Mouse (Mus musculus): ENCODE measurements around the gene Ncam1.

The Ncam1 gene

GRCm38 (mm10) chr9:49675696-49676465, 122.8 kb downstream of the Ncam1 start:
- no peak for DNase-seq (ENCODE audit: low spot score)

GRCm38 (mm10) chr9:49672646-49673199, 126.0 kb downstream of the Ncam1 start:
- no peak for DNase-seq (ENCODE audit: low spot score)

GRCm38 (mm10) chr9:49667066-49667465, 131.7 kb downstream of the Ncam1 start:
- DNase-seq (ENCODE audit: low spot score), result no peak

DNA sequence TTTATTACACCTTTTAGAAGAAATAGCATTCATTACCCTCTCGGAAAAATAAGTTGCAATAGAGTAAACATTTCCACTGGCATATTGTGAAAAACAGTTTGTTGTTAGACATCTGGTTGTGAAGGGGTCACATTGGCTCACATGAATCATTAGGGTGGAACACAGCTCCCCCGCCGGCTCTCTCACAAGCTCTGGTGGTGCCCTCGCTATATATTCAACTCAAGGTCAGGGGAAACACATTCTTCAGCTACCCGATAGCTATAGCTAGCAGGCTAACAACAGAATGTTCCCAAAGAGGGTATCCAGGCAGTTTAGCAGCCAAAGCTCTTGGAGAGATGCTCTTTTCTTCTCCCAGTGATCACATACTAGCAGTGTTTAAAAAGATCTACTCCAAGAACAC, 133.4 kb downstream of the Ncam1 start:
- DNase-seq (ENCODE audit: low spot score), result no peak

DNA sequence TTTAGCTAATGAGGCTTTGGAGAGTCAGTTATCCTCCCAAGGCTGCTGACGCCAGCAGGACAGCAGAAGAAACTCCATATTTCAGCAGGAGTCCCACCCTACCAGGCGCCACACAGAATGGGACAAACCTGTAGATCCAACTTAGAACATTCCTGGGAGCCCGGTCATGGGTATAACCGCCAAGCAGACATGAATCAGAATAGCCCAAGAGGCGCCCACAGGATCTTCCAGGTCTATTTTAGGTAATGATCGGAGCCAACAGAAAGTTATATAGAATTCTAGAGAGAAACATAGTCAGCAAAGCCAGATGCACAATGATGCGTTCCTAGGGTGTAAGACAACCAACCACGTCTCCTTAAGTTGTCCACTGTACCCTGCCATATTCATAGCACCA, 134.8 kb downstream of the Ncam1 start:
- no peak for DNase-seq (ENCODE audit: low spot score)

DNA sequence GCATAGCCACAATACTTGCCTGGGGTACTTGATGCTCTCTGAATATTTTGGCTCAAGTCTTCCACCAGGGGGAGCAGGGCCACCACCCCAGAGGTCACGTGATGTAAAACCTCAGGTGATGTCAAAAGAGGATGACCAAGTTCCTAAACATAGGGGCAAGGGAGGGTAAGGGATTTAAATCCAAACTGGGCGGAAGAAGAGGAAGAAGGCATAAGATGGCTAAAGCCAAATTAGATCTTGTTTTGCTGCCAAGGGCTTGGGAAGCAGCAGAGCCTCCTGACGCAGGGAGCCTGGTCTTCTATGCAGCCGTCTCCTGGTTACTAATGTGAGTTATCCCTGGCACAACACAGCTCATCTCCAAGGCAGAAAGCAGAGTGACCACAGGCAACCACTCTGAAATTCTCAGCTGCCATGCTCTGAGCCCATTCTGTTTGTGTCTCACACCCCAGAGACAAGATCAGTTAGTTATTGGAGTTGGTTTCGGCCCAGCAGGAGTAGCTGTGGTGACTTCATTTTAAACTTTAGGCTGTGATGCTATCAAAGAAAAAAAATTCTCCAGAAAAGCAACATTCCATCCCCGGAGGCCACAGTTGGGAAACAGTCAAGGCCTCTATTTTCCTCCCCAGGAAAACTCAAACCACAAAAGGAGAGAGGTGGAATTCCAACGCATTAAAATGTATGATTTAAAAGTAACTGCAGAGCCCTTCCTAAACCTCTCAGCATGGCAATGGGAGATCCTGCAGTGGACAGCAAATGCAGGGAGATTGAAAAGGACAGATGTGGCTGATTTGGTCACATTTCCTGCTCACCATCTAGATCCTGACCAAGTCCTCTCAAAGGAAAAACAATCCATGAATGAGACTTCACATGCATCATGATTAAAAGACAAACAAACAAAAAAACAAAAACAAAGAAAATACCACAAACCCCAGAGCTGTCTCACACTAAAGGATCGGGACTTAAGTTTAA, 135.5 kb downstream of the Ncam1 start:
- DNase-seq (ENCODE audit: low spot score), result no peak

- no peak for DNase-seq (ENCODE audit: low spot score)
These were observed 137.2 kb downstream of the Ncam1 start for GRCm38 (mm10) chr9:49661480-49661879.

DNA sequence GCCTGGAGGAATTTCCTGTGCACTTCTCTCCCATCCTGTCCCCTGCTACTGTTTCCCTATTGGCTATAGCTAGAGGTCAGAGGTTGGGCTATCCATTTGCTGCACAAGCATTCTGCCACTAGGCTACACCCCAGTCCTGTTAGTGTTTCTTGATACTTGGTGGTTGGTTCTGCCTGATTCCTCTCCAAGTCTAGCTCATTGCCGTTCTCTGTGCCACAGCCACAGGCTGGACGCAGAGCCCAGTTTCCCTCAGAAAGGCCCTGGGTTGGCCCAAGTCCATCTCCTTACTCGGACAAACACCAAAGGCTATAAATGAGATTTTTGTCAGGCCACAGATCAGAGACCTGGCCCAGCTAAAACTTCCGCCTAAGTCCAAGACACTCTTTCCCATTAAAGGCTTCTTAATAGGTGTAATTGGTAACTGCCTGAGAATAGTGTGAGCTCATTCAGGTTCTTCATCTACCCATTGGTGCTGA, 140.3 kb downstream of the Ncam1 start:
- DNase-seq (ENCODE audit: low spot score), result peak; percentile 34

- DNase-seq (ENCODE audit: low spot score), result no peak
These were observed 144.3 kb downstream of the Ncam1 start for GRCm38 (mm10) chr9:49654470-49654869.

- no peak for DNase-seq (ENCODE audit: low spot score)
These were observed 145.1 kb downstream of the Ncam1 start for GRCm38 (mm10) chr9:49653478-49654245.

DNA sequence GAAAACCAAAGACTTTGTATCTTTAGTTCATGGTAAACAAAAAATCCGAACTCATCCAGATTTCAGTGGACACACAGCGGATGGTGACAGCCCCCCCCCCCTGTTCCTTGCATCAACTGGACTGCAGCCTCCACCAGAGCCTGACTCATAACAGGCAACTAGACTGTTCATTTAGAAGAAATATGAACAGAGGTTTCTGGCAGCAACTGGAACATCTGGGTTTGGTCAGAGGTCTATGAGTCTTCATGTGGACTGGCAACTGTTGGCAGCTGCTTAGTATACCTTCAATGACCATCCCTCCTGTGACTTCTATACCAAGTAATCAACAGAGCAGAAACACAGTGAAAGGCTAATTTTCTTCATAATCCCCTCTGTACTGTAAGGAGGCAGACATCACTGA, 154.4 kb downstream of the Ncam1 start:
- no peak for DNase-seq (ENCODE audit: low spot score)

DNA sequence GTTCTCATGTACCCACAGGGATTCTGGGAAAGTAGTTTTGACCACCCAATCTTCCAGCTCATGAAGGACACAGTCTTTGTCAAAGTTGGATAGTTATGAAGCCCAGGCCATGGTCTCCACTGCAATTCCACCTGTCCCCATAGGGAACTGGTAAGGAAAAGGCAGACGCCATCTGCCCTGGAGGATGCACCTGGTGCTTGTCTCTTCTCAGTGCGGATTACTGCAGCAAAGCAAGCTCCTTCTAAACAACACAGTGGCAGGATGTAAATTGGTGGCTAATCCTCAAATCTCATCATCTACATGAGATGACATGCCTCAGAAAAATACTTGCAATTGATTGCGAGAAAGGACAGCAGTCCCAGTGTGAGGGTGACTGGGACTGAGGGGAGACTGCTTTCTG, 158.0 kb downstream of the Ncam1 start:
- no peak for DNase-seq (ENCODE audit: low spot score)

DNA sequence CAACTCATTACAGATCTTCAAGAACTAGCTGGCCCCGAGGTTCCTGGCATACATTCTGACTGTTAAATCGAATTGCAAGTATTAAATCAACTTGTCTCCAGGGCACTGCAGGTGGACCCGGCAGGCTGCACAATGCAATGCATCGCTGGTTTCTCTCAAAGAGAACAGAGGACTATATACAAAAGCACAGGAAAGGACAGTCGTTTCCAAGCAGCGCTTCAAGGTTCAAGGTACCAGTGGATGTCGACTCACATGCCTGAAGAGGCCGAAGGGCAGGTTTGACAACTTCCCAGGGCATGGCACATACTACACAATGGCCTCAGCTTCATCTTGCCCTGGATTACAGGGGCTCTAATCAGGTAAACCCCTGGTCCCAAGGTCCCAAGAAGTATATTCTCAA, 158.6 kb downstream of the Ncam1 start:
- DNase-seq (ENCODE audit: low spot score), result no peak

DNA sequence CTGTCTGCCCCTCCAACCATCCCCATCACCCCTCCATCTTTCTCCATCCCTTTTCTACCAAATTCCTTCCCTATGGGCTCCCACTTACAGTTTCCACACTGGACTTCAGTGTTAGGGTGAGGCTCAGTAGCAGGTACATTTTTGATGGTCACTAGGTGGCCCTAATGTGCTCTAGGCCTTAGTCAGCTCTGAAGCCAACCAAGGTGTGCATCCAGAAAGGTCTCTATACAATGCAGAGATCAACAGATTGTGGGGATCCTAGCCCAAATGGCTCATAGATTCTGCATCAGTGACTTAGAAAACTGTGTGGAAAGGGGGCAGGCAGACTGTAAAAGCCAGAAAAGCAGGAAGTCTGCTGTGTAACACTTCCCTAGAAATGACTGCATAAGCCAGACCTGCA, 160.8 kb downstream of the Ncam1 start:
- DNase-seq (ENCODE audit: low spot score), result no peak

- no peak for DNase-seq (ENCODE audit: low spot score)
These were observed 162.9 kb downstream of the Ncam1 start for GRCm38 (mm10) chr9:49635668-49636326.

- DNase-seq (ENCODE audit: low spot score), result no peak
These were observed 166.1 kb downstream of the Ncam1 start for GRCm38 (mm10) chr9:49632591-49632990.

- no peak for DNase-seq (ENCODE audit: low spot score)
These were observed 168.4 kb downstream of the Ncam1 start for GRCm38 (mm10) chr9:49630336-49630735.

- DNase-seq (ENCODE audit: low spot score), result no peak
These were observed 173.8 kb downstream of the Ncam1 start for GRCm38 (mm10) chr9:49624910-49625309.

GRCm38 (mm10) chr9:49623934-49624505, 174.7 kb downstream of the Ncam1 start:
- DNase-seq (ENCODE audit: low spot score), result no peak

- DNase-seq (ENCODE audit: low spot score), result no peak
These were observed 175.6 kb downstream of the Ncam1 start for GRCm38 (mm10) chr9:49622928-49623676.

Data from left cerebral cortex, adult 11 months (tissue).